Mouse (Mus musculus) C2C12 (cell line): Measurements from ENCODE around the gene Gnl2. TPM values are rescaled to one million over a fixed set of nuclear protein-coding genes. Genes with fewer than 3 reads are reported as not detected.

ENCODE experiments used
- H3K27me3 ChIP-seq: one replicate; pipeline ENCODE4 v1.6.1; 2011; ENCODE audit not compliant: control insufficient read depth, insufficient read depth, insufficient read length
- H3K36me3 ChIP-seq: one replicate; pipeline ENCODE4 v1.6.1; 2011; ENCODE audit not compliant: control insufficient read depth, insufficient read depth
- H3K4me3 ChIP-seq: one replicate; pipeline ENCODE4 v1.5.1; 2011; ENCODE audit warnings: mild to moderate bottlenecking, control low read depth; ENCODE audit not compliant: poor library complexity, insufficient read depth, severe bottlenecking
- H3K79me2 ChIP-seq: one replicate; pipeline ENCODE4 v1.6.1; 2011; ENCODE audit not compliant: control insufficient read depth, insufficient read depth
- H3K79me3 ChIP-seq: one replicate; pipeline ENCODE4 v1.6.1; 2011; ENCODE audit warnings: low read depth, control low read depth
- H3ac ChIP-seq: one replicate; pipeline ENCODE3; 2011; ENCODE audit warnings: low read depth; ENCODE audit not compliant: control insufficient read depth, insufficient read length
- CEBPB ChIP-seq: IDR thresholded peaks from one replicate; pipeline ENCODE4 v1.6.1; 2011; ENCODE audit warnings: low read depth, mild to moderate bottlenecking, control low read depth, moderate library complexity
- CTCF ChIP-seq: IDR thresholded peaks from one replicate; pipeline ENCODE4 v1.5.1; 2011; ENCODE audit not compliant: control insufficient read depth, insufficient read depth, insufficient read length
- FOSL1 ChIP-seq: IDR thresholded peaks from one replicate; pipeline ENCODE4 v1.8.0; 2011; ENCODE audit warnings: mild to moderate bottlenecking, low read length; ENCODE audit not compliant: poor library complexity, insufficient read depth, severe bottlenecking
- MAX ChIP-seq: IDR thresholded peaks from one replicate; pipeline ENCODE4 v1.6.1; 2011; ENCODE audit warnings: mild to moderate bottlenecking, control low read depth
- MYOD1 ChIP-seq: IDR thresholded peaks from one replicate; pipeline ENCODE4 v1.6.1; 2011; ENCODE audit warnings: low read depth; ENCODE audit not compliant: control insufficient read depth, insufficient read length
- MYOG ChIP-seq: IDR thresholded peaks from one replicate; pipeline ENCODE4 v1.6.1; 2011; ENCODE audit not compliant: control insufficient read depth, insufficient read length; ENCODE audit errors: extremely low read depth
- USF1 ChIP-seq: IDR thresholded peaks from one replicate; pipeline ENCODE4 v1.6.1; 2011; ENCODE audit warnings: low read depth, mild to moderate bottlenecking, control low read depth, moderate library complexity
- polyA plus RNA-seq: library from polyadenylated mRNA; unstranded; fragments of >200 nt; fragmentation: generic; extraction: Trizol; gene quantifications from one replicate; pipeline ENCODE4 v1.2.1, GENCODE M21; 2012; ENCODE audit warnings: missing spikeins

The Gnl2 gene
- polyA plus RNA-seq, 1 experiment, result 23.2 TPM

GRCm38 (mm10) chr4:125063829-125064228 is 47.4 kb downstream of the Gnl2 start:
- TF ChIP-seq MYOD1 (no peak), CTCF (no peak), USF1 (no peak), FOSL1 (no peak), MAX (no peak), CEBPB (no peak), MYOG (no peak)
- no peak overlapping the region for H3ac ChIP-seq
- H3K79me3 ChIP-seq, result peaks cover 20% of the 10 kb centered on the region
- peaks cover 24% of the 10 kb centered on the region for H3K79me2 ChIP-seq
- H3K36me3 ChIP-seq, result peaks cover 2% of the 10 kb centered on the region
- H3K27me3 ChIP-seq, result no peaks in the 10 kb centered on the region
- no peak overlapping the region for H3K4me3 ChIP-seq

- TF ChIP-seq FOSL1, result no peak
- TF ChIP-seq MYOG, result no peak
- TF ChIP-seq MAX, result no peak
- no peak for TF ChIP-seq USF1
- no peak for TF ChIP-seq CTCF
- no peak for TF ChIP-seq CEBPB
- no peak for TF ChIP-seq MYOD1
- peaks cover 26% of the 10 kb centered on the region for H3K79me3 ChIP-seq
- H3K36me3 ChIP-seq, result peaks cover 21% of the 10 kb centered on the region
- peaks cover 42% of the 10 kb centered on the region for H3K79me2 ChIP-seq
- H3K4me3 ChIP-seq, result peak within 1 kb of the TSS; percentile 87
- H3ac ChIP-seq, result peak within 1 kb of the TSS; percentile 90
- H3K27me3 ChIP-seq, result no peaks in the 10 kb centered on the region
Measured at GRCm38 (mm10) chr4:125065517-125066307, 49.3 kb downstream of the Gnl2 start, which contains the start of gene Dnali1. Gene Dnali1, minus strand, starts transcription at chr4:125065703.

GRCm38 (mm10) chr4:125066490-125067370 is 50.3 kb downstream of the Gnl2 start, which contains the start of gene Snip1:
Gene Snip1, plus strand, starts transcription at chr4:125066672.
- H3K27me3 ChIP-seq, result no peaks in the 10 kb centered on the region

GRCm38 (mm10) chr4:125077700-125078099 is 61.3 kb downstream of the Gnl2 start:
- H3K79me3 ChIP-seq, result no peaks in the 10 kb centered on the region
- no peak overlapping the region for H3ac ChIP-seq
- H3K79me2 ChIP-seq, result no peaks in the 10 kb centered on the region
- H3K27me3 ChIP-seq, result no peaks in the 10 kb centered on the region
- H3K4me3 ChIP-seq, result no peak overlapping the region
- peaks cover 27% of the 10 kb centered on the region for H3K36me3 ChIP-seq
- TF ChIP-seq CTCF (no peak), MYOD1 (no peak), MYOG (no peak), MAX (no peak), USF1 (no peak), FOSL1 (no peak), CEBPB (no peak)

More at GRCm38 (mm10) chr4:125066490-125067370, 50.3 kb downstream of the Gnl2 start, which contains the start of gene Snip1:
- peaks cover 31% of the 10 kb centered on the region for H3K36me3 ChIP-seq
- peaks cover 26% of the 10 kb centered on the region for H3K79me3 ChIP-seq
- peak within 1 kb of the TSS; percentile 90 for H3ac ChIP-seq
- peak within 1 kb of the TSS; percentile 87 for H3K4me3 ChIP-seq
- no peak for TF ChIP-seq MYOG
- no peak for TF ChIP-seq CTCF
- TF ChIP-seq MYOD1, result no peak
- TF ChIP-seq MAX, result peak; percentile 49
- H3K79me2 ChIP-seq, result peaks cover 43% of the 10 kb centered on the region

- H3ac ChIP-seq, result no peak overlapping the region
Measured at GRCm38 (mm10) chr4:125078698-125079097, 62.3 kb downstream of the Gnl2 start.

More at GRCm38 (mm10) chr4:125078698-125079097, 62.3 kb downstream of the Gnl2 start:
- no peak overlapping the region for H3K4me3 ChIP-seq
- H3K36me3 ChIP-seq, result peaks cover 17% of the 10 kb centered on the region
- no peaks in the 10 kb centered on the region for H3K27me3 ChIP-seq
- H3K79me2 ChIP-seq, result no peaks in the 10 kb centered on the region
- TF ChIP-seq FOSL1 (no peak), CEBPB (no peak), MAX (no peak), MYOG (no peak), CTCF (no peak), MYOD1 (no peak), USF1 (no peak)
- no peaks in the 10 kb centered on the region for H3K79me3 ChIP-seq
